Mouse (Mus musculus): ENCODE results near the gene Mxd1. TPM values are rescaled to one million over a fixed set of nuclear protein-coding genes. Genes with fewer than 3 reads are reported as not detected.

Mxd1 gene
- polyA plus RNA-seq, 1 experiment from 2014 or later, result 7.6 TPM

- Histone ChIP-seq H3K27ac (replicated peaks in 1 of 2; ENCODE audit: control insufficient read depth in 1 of 2, insufficient read depth in 1 of 2, low read depth in 2 of 2, low read length in 2 of 2) (no peak overlapping the region), H3K9me3 (ENCODE audit: control insufficient read depth, low read length) (no peaks in the 10 kb centered on the region)
- no peak for ATAC-seq (ENCODE audit: insufficient number of reproducible peaks, insufficient read depth, low FRiP score, low read depth)
Measured at GRCm38 (mm10) chr6:86623201-86623600, 45.8 kb downstream of the Mxd1 start.

GRCm38 (mm10) chr6:86615301-86615700 lies 53.7 kb downstream of the Mxd1 start:
- 0 out of 4 replicates have a peak, but pooled peaks cover 0 to 3% of the 10 kb centered on the region in 2 experiments for H3K4me1 ChIP-seq (ENCODE audit: control insufficient read depth in 2 of 2, insufficient read depth in 2 of 2, low read length in 2 of 2)

More at GRCm38 (mm10) chr6:86623201-86623600, 45.8 kb downstream of the Mxd1 start:
- Histone ChIP-seq H3K27me3 (ENCODE audit: control insufficient read depth, insufficient read depth, low read length) (no peaks in the 10 kb centered on the region), H3K4me2 (ENCODE audit: low read length) (no peak overlapping the region), H3K9ac (ENCODE audit: low read length) (no peak overlapping the region), H3K4me3 (ENCODE audit: control insufficient read depth in 1 of 2, insufficient read depth in 1 of 2, low read depth in 1 of 2, low read length in 2 of 2) (no peak overlapping the region), H3K36me3 (ENCODE audit: control insufficient read depth, insufficient read depth, low read length) (no peaks in the 10 kb centered on the region), H3K4me1 (ENCODE audit: control insufficient read depth in 2 of 2, insufficient read depth in 2 of 2, low read length in 2 of 2) (peaks cover 11 to 16% of the 10 kb centered on the region in 2 experiments)
- WGBS, result 76% methylated on average over 4 of the region's 4 CpGs

DNA sequence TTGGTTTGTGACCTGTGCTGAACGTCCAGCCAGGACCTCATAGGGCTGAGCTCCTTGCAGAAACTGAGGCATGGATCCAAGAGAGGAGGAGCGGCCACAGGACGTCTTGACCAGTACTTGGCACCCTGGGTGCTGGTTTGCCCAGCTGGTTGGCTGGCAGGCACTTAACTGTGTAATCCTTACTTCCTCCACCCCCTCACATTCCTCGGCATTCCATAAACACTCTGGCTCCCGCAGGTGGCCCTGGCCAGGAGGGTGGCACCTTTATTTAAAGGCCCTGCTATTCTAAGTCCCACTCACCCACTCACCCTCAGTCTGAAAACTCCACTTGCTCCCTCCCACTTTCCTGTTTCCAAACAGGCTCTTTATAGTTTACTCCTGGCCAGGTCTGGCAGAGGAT lies 58.2 kb downstream of the Mxd1 start:
- Histone ChIP-seq H3K4me1 (ENCODE audit: control insufficient read depth in 2 of 2, insufficient read depth in 2 of 2, low read length in 2 of 2) (0 out of 4 replicates have a peak, but pooled peaks cover 0 to 3% of the 10 kb centered on the region in 2 experiments), H3K27me3 (ENCODE audit: control insufficient read depth, insufficient read depth, low read length) (no peaks in the 10 kb centered on the region), H3K27ac (replicated peaks in 1 of 2; ENCODE audit: control insufficient read depth in 1 of 2, insufficient read depth in 1 of 2, low read depth in 2 of 2, low read length in 2 of 2) (no peak overlapping the region), H3K9me3 (ENCODE audit: control insufficient read depth, low read length) (no peaks in the 10 kb centered on the region), H3K4me2 (ENCODE audit: low read length) (no peak overlapping the region), H3K36me3 (ENCODE audit: control insufficient read depth, insufficient read depth, low read length) (no peaks in the 10 kb centered on the region), H3K9ac (ENCODE audit: low read length) (no peak overlapping the region), H3K4me3 (ENCODE audit: control insufficient read depth in 1 of 2, insufficient read depth in 1 of 2, low read depth in 1 of 2, low read length in 2 of 2) (no peak overlapping the region)
- ATAC-seq (ENCODE audit: insufficient number of reproducible peaks, insufficient read depth, low FRiP score, low read depth), result no peak
- WGBS, result 37% methylated on average over 5 of the region's 5 CpGs

More at GRCm38 (mm10) chr6:86615301-86615700, 53.7 kb downstream of the Mxd1 start:
- Histone ChIP-seq H3K27ac (replicated peaks in 1 of 2; ENCODE audit: control insufficient read depth in 1 of 2, insufficient read depth in 1 of 2, low read depth in 2 of 2, low read length in 2 of 2) (no peak overlapping the region), H3K4me3 (ENCODE audit: control insufficient read depth in 1 of 2, insufficient read depth in 1 of 2, low read depth in 1 of 2, low read length in 2 of 2) (no peak overlapping the region), H3K27me3 (ENCODE audit: control insufficient read depth, insufficient read depth, low read length) (no peaks in the 10 kb centered on the region), H3K9ac (ENCODE audit: low read length) (no peak overlapping the region), H3K4me2 (ENCODE audit: low read length) (no peak overlapping the region), H3K36me3 (ENCODE audit: control insufficient read depth, insufficient read depth, low read length) (no peaks in the 10 kb centered on the region), H3K9me3 (ENCODE audit: control insufficient read depth, low read length) (no peaks in the 10 kb centered on the region)
- WGBS, result 86% methylated on average over 4 of the region's 4 CpGs
- no peak for ATAC-seq (ENCODE audit: insufficient number of reproducible peaks, insufficient read depth, low FRiP score, low read depth)

DNA sequence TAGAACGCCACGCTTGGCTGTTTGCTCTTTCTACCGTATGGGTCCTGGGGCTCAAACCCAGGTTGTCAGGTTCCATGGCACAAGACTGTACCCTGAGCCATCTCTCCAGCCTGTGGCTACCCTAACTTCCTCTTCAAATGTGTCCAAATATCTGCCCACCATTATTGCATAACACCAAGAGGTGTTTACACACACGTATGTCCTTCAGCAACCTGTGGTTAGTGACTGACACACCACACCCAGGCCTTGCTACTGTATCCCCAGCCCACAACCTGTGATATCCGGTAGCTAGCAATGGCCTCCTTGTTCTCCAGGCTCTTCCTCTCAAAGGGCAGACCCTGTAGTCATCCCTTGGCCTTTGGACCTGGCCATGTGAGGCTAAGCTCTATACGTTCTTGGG lies 59.7 kb downstream of the Mxd1 start:
- Histone ChIP-seq H3K4me2 (ENCODE audit: low read length) (no peak overlapping the region), H3K36me3 (ENCODE audit: control insufficient read depth, insufficient read depth, low read length) (no peaks in the 10 kb centered on the region), H3K27me3 (ENCODE audit: control insufficient read depth, insufficient read depth, low read length) (no peaks in the 10 kb centered on the region), H3K9me3 (ENCODE audit: control insufficient read depth, low read length) (no peaks in the 10 kb centered on the region), H3K27ac (replicated peaks in 1 of 2; ENCODE audit: control insufficient read depth in 1 of 2, insufficient read depth in 1 of 2, low read depth in 2 of 2, low read length in 2 of 2) (no peak overlapping the region), H3K4me3 (ENCODE audit: control insufficient read depth in 1 of 2, insufficient read depth in 1 of 2, low read depth in 1 of 2, low read length in 2 of 2) (no peak overlapping the region), H3K9ac (ENCODE audit: low read length) (no peak overlapping the region), H3K4me1 (ENCODE audit: control insufficient read depth in 2 of 2, insufficient read depth in 2 of 2, low read length in 2 of 2) (peaks cover 0 to 3% of the 10 kb centered on the region in 2 experiments; a peak in 1 of 4 replicates)
- WGBS, result 87% methylated on average over 6 of the region's 6 CpGs
- ATAC-seq (ENCODE audit: insufficient number of reproducible peaks, insufficient read depth, low FRiP score, low read depth), result no peak

- no peak overlapping the region for H3K4me2 ChIP-seq (ENCODE audit: low read length)
- H3K36me3 ChIP-seq (ENCODE audit: control insufficient read depth, insufficient read depth, low read length), result no peaks in the 10 kb centered on the region
- H3K27ac ChIP-seq (replicated peaks in 1 of 2; ENCODE audit: control insufficient read depth in 1 of 2, insufficient read depth in 1 of 2, low read depth in 2 of 2, low read length in 2 of 2), result no peak overlapping the region
- no peak overlapping the region for H3K9ac ChIP-seq (ENCODE audit: low read length)
- no peaks in the 10 kb centered on the region for H3K27me3 ChIP-seq (ENCODE audit: control insufficient read depth, insufficient read depth, low read length)
- H3K4me3 ChIP-seq (ENCODE audit: control insufficient read depth in 1 of 2, insufficient read depth in 1 of 2, low read depth in 1 of 2, low read length in 2 of 2), result no peak overlapping the region
- ATAC-seq (ENCODE audit: insufficient number of reproducible peaks, insufficient read depth, low FRiP score, low read depth), result no peak
- peaks cover 0 to 3% of the 10 kb centered on the region in 2 experiments; a peak in 1 of 4 replicates for H3K4me1 ChIP-seq (ENCODE audit: control insufficient read depth in 2 of 2, insufficient read depth in 2 of 2, low read length in 2 of 2)
- 81% methylated on average over 6 of the region's 6 CpGs for WGBS
- H3K9me3 ChIP-seq (ENCODE audit: control insufficient read depth, low read length), result no peaks in the 10 kb centered on the region
Measured at GRCm38 (mm10) chr6:86607471-86607870, 61.5 kb downstream of the Mxd1 start.

DNA sequence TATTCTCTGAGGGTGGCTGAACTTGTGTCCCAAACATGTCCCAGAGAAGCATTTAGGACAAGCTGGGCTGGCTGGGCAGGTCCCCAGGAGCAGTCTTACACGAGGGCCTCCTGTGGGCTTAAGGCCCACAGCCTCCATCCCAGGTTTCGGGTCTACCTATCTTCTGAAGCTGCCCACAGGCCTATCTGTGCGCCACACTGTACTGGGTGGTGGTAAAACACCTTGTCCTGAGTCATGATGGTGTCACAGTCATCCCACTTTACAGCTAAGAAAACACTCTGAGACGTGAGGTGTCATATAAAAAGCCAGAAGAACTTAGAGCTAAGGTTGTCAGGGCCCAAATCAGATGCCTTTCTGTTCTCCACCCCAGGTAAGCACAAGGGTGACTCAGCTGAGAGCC lies 62.7 kb downstream of the Mxd1 start:
- no peaks in the 10 kb centered on the region for H3K27me3 ChIP-seq (ENCODE audit: control insufficient read depth, insufficient read depth, low read length)
- H3K4me3 ChIP-seq (ENCODE audit: control insufficient read depth in 1 of 2, insufficient read depth in 1 of 2, low read depth in 1 of 2, low read length in 2 of 2), result no peak overlapping the region
- no peaks in the 10 kb centered on the region for H3K36me3 ChIP-seq (ENCODE audit: control insufficient read depth, insufficient read depth, low read length)
- no peak overlapping the region for H3K27ac ChIP-seq (replicated peaks in 1 of 2; ENCODE audit: control insufficient read depth in 1 of 2, insufficient read depth in 1 of 2, low read depth in 2 of 2, low read length in 2 of 2)
- no peak for ATAC-seq (ENCODE audit: insufficient number of reproducible peaks, insufficient read depth, low FRiP score, low read depth)
- H3K9me3 ChIP-seq (ENCODE audit: control insufficient read depth, low read length), result no peaks in the 10 kb centered on the region
- H3K4me2 ChIP-seq (ENCODE audit: low read length), result no peak overlapping the region
- no peak overlapping the region for H3K9ac ChIP-seq (ENCODE audit: low read length)
- WGBS, result 76% methylated on average over 4 of the region's 4 CpGs
- peaks cover 0 to 3% of the 10 kb centered on the region in 2 experiments; a peak in 1 of 4 replicates for H3K4me1 ChIP-seq (ENCODE audit: control insufficient read depth in 2 of 2, insufficient read depth in 2 of 2, low read length in 2 of 2)

DNA sequence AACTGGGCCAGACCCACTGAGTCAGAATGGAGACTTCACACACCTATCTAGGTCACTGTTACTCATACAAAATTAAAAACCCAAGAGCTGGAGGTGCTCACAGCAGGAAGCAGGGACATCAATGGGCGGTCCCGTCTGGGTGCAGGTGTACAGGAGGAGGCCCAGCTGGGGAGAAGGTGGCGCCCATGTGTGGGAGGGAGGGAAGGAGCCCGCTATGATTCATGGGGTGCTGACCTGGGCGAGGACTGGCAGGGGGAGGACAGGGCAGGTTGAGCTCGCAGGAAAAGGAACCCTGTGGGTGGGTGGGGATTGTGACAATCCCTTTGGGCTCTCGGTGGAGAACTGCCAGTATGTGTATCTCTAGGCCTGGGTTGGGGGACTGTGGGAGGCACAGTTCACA lies 63.7 kb downstream of the Mxd1 start:
- H3K9me3 ChIP-seq (ENCODE audit: control insufficient read depth, low read length), result 0 out of 2 replicates have a peak, but pooled peaks cover 4% of the 10 kb centered on the region
- peaks cover 3 to 4% of the 10 kb centered on the region in 2 experiments; a peak in 3 of 4 replicates for H3K4me1 ChIP-seq (ENCODE audit: control insufficient read depth in 2 of 2, insufficient read depth in 2 of 2, low read length in 2 of 2)
- WGBS, result 47% methylated on average over 7 of the region's 7 CpGs
- no peak overlapping the region for H3K4me3 ChIP-seq (ENCODE audit: control insufficient read depth in 1 of 2, insufficient read depth in 1 of 2, low read depth in 1 of 2, low read length in 2 of 2)
- no peak overlapping the region for H3K9ac ChIP-seq (ENCODE audit: low read length)
- H3K27me3 ChIP-seq (ENCODE audit: control insufficient read depth, insufficient read depth, low read length), result no peaks in the 10 kb centered on the region
- H3K36me3 ChIP-seq (ENCODE audit: control insufficient read depth, insufficient read depth, low read length), result no peaks in the 10 kb centered on the region
- no peak overlapping the region for H3K27ac ChIP-seq (replicated peaks in 1 of 2; ENCODE audit: control insufficient read depth in 1 of 2, insufficient read depth in 1 of 2, low read depth in 2 of 2, low read length in 2 of 2)
- ATAC-seq (ENCODE audit: insufficient number of reproducible peaks, insufficient read depth, low FRiP score, low read depth), result no peak; the same call in 1 of the 2 replicates
- H3K4me2 ChIP-seq (ENCODE audit: low read length), result no peak overlapping the region

GRCm38 (mm10) chr6:86599951-86600414 lies 69.0 kb downstream of the Mxd1 start:
- ATAC-seq (ENCODE audit: insufficient number of reproducible peaks, insufficient read depth, low FRiP score, low read depth), result peak; percentile 87

More at GRCm38 (mm10) chr6:86599951-86600414, 69.0 kb downstream of the Mxd1 start:
- no peak overlapping the region for H3K4me3 ChIP-seq (ENCODE audit: control insufficient read depth in 1 of 2, insufficient read depth in 1 of 2, low read depth in 1 of 2, low read length in 2 of 2)
- WGBS, result 7% methylated on average over 6 of the region's 6 CpGs
- H3K27ac ChIP-seq (replicated peaks in 1 of 2; ENCODE audit: control insufficient read depth in 1 of 2, insufficient read depth in 1 of 2, low read depth in 2 of 2, low read length in 2 of 2), result peak overlapping the region; percentile 76 to 85
- H3K36me3 ChIP-seq (ENCODE audit: control insufficient read depth, insufficient read depth, low read length), result no peaks in the 10 kb centered on the region
- H3K9ac ChIP-seq (ENCODE audit: low read length), result no peak overlapping the region; the same call in 1 of the 2 replicates
- 0 out of 2 replicates have a peak, but pooled peaks cover 4% of the 10 kb centered on the region for H3K9me3 ChIP-seq (ENCODE audit: control insufficient read depth, low read length)
- no peaks in the 10 kb centered on the region; the same call in 1 of the 2 replicates for H3K27me3 ChIP-seq (ENCODE audit: control insufficient read depth, insufficient read depth, low read length)
- peak overlapping the region; percentile 20; the same call in 1 of the 2 replicates for H3K4me2 ChIP-seq (ENCODE audit: low read length)
- H3K4me1 ChIP-seq (ENCODE audit: control insufficient read depth in 2 of 2, insufficient read depth in 2 of 2, low read length in 2 of 2), result peaks cover 14 to 19% of the 10 kb centered on the region in 2 experiments

Measured in heart, embryonic 14.5 days (tissue).